Mouse (Mus musculus): ENCODE data around the gene Ets2. TPM values are rescaled to one million over a fixed set of nuclear protein-coding genes. Genes with fewer than 3 reads are reported as not detected.
A peak's percentile ranks its signal among the peaks of the same experiment; 100 is the strongest.

Gene Ets2
- total and polyA plus RNA-seq, 3 experiments, result 15.9 to 23.5 TPM; not detected in 1

- no peak overlapping the region for H3K9ac ChIP-seq (ENCODE audit: control insufficient read depth, low read depth, low read length, poor library complexity, severe bottlenecking)
- H3K36me3 ChIP-seq (ENCODE audit: control insufficient read depth in 1 of 2, insufficient read depth in 2 of 2, low read length in 2 of 2), result no peaks in the 10 kb centered on the region
- H3K4me1 ChIP-seq (ENCODE audit: control insufficient read depth in 1 of 2, insufficient read depth in 2 of 2, low read length in 2 of 2), result peaks cover 0 to 3% of the 10 kb centered on the region in 2 experiments; a peak in 2 of 4 replicates
- no peaks in the 10 kb centered on the region for H3K9me3 ChIP-seq (replicated peaks; ENCODE audit: insufficient read depth, low read length)
- H3K27me3 ChIP-seq (ENCODE audit: control insufficient read depth in 1 of 2, insufficient read depth in 2 of 2, low read length in 2 of 2), result peaks cover 0 to 3% of the 10 kb centered on the region in 2 experiments; a peak in 3 of 4 replicates
- H3K4me3 ChIP-seq (ENCODE audit: control insufficient read depth in 1 of 2, insufficient read depth in 1 of 2, low read depth in 2 of 2, low read length in 2 of 2), result no peak overlapping the region
- TF ChIP-seq POLR2AphosphoS5 (IDR thresholded peaks at IDR 0.05; ENCODE audit: borderline replicate concordance, low read depth, low read length), result no peak
- TF ChIP-seq CHD2 (IDR thresholded peaks at IDR 0.05; ENCODE audit: low read length), result no peak
- no peak for TF ChIP-seq SMC3 (IDR thresholded peaks at IDR 0.05; ENCODE audit: low read depth, low read length)
- no peak for TF ChIP-seq MAZ (IDR thresholded peaks at IDR 0.05; ENCODE audit: low read depth, low read length)
- no peak for TF ChIP-seq TAL1 (IDR thresholded peaks at IDR 0.05; ENCODE audit: low read length)
- no peak for TF ChIP-seq ZKSCAN1 (IDR thresholded peaks at IDR 0.05; ENCODE audit: low read depth, low read length)
- TF ChIP-seq NELFE (IDR thresholded peaks at IDR 0.05; ENCODE audit: low read depth, low read length), result no peak
- no peak for TF ChIP-seq ZNF384 (IDR thresholded peaks at IDR 0.05; ENCODE audit: low read depth, low read length)
- no peak for TF ChIP-seq POLR2A (IDR thresholded peaks at IDR 0.05; ENCODE audit: control insufficient read depth in 1 of 2, insufficient read depth in 1 of 2, low read depth in 1 of 2, low read length in 2 of 2, poor library complexity in 1 of 2)
- TF ChIP-seq HCFC1 (IDR thresholded peaks at IDR 0.05; ENCODE audit: low read depth, low read length), result no peak
- H3K27ac ChIP-seq (ENCODE audit: control insufficient read depth, low read depth, low read length), result no peak overlapping the region
- H3K79me2 ChIP-seq (ENCODE audit: control insufficient read depth, insufficient read depth, low read length, poor library complexity), result no peaks in the 10 kb centered on the region
- no peak for DNase-seq (ENCODE audit: low read depth, low spot score)
These were observed 44.7 kb upstream of the Ets2 start for GRCm38 (mm10) chr16:95657187-95657586.

DNA sequence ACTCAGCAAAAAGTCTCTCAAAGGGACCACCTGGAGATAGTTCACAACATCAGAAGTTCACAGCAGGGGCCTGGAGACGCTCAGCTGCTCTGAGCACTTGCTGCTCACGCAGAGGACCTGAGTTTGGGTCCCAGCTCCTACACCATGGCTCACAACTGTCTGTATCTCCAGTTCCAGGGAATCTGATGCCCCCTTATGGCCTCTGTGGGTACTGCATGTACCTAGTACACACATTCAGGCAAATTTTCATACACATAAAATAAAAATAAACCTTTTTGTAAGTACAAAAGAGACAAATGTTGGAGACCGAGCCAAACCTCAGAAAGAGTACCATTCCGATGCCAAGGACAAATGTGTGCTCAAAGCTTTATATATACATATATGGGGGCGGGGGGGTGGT is 44.1 kb upstream of the Ets2 start:
- H3K27me3 ChIP-seq (ENCODE audit: control insufficient read depth in 1 of 2, insufficient read depth in 2 of 2, low read length in 2 of 2), result peaks cover 0 to 3% of the 10 kb centered on the region in 2 experiments; a peak in 3 of 4 replicates
- peaks cover 0 to 3% of the 10 kb centered on the region in 2 experiments; a peak in 2 of 4 replicates for H3K4me1 ChIP-seq (ENCODE audit: control insufficient read depth in 1 of 2, insufficient read depth in 2 of 2, low read length in 2 of 2)
- H3K79me2 ChIP-seq (ENCODE audit: control insufficient read depth, insufficient read depth, low read length, poor library complexity), result no peaks in the 10 kb centered on the region
- TF ChIP-seq SMC3 (IDR thresholded peaks at IDR 0.05; ENCODE audit: low read depth, low read length) (peak; percentile 7; the same call in 1 of the 2 replicates), CTCF (IDR thresholded peaks at IDR 0.05 in 2 of 3, conservative IDR thresholded peaks at IDR 0.05 in 1 of 3; ENCODE audit: control insufficient read depth in 1 of 3, insufficient read depth in 1 of 3, low read depth in 2 of 3, low read length in 3 of 3, poor library complexity in 1 of 3, severe bottlenecking in 1 of 3) (peak in 2 of 3 experiments; percentile 37 to 42; a peak in 3 of 6 replicates), TAL1 (IDR thresholded peaks at IDR 0.05; ENCODE audit: low read length) (no peak), NRF1 (IDR thresholded peaks at IDR 0.05; ENCODE audit: insufficient read depth, low read depth, low read length, poor library complexity, severe bottlenecking) (no peak)
- no peak overlapping the region for H3K4me3 ChIP-seq (ENCODE audit: control insufficient read depth in 1 of 2, insufficient read depth in 1 of 2, low read depth in 2 of 2, low read length in 2 of 2)
- H3K9me3 ChIP-seq (replicated peaks; ENCODE audit: insufficient read depth, low read length), result no peaks in the 10 kb centered on the region
- no peaks in the 10 kb centered on the region for H3K36me3 ChIP-seq (ENCODE audit: control insufficient read depth in 1 of 2, insufficient read depth in 2 of 2, low read length in 2 of 2)
- no peak overlapping the region for H3K9ac ChIP-seq (ENCODE audit: control insufficient read depth, low read depth, low read length, poor library complexity, severe bottlenecking)
- no peak overlapping the region for H3K27ac ChIP-seq (ENCODE audit: control insufficient read depth, low read depth, low read length)
- DNase-seq (ENCODE audit: low read depth, low spot score), result peak; percentile 13

GRCm38 (mm10) chr16:95658836-95659430 is 42.9 kb upstream of the Ets2 start:
- Histone ChIP-seq H3K4me1 (ENCODE audit: control insufficient read depth in 1 of 2, insufficient read depth in 2 of 2, low read length in 2 of 2) (peaks cover 0 to 3% of the 10 kb centered on the region in 2 experiments; a peak in 2 of 4 replicates), H3K27ac (ENCODE audit: control insufficient read depth, low read depth, low read length) (no peak overlapping the region), H3K9ac (ENCODE audit: control insufficient read depth, low read depth, low read length, poor library complexity, severe bottlenecking) (no peak overlapping the region), H3K27me3 (ENCODE audit: control insufficient read depth in 1 of 2, insufficient read depth in 2 of 2, low read length in 2 of 2) (peaks cover 0 to 3% of the 10 kb centered on the region in 2 experiments; a peak in 3 of 4 replicates), H3K79me2 (ENCODE audit: control insufficient read depth, insufficient read depth, low read length, poor library complexity) (no peaks in the 10 kb centered on the region), H3K36me3 (ENCODE audit: control insufficient read depth in 1 of 2, insufficient read depth in 2 of 2, low read length in 2 of 2) (no peaks in the 10 kb centered on the region), H3K9me3 (replicated peaks; ENCODE audit: insufficient read depth, low read length) (no peaks in the 10 kb centered on the region), H3K4me3 (ENCODE audit: control insufficient read depth in 1 of 2, insufficient read depth in 1 of 2, low read depth in 2 of 2, low read length in 2 of 2) (no peak overlapping the region)
- no peak for TF ChIP-seq CHD1 (IDR thresholded peaks at IDR 0.05; ENCODE audit: low read depth, low read length)
- peak; percentile 70 for TF ChIP-seq ZC3H11A (IDR thresholded peaks at IDR 0.05; ENCODE audit: low read depth, low read length)
- peak; percentile 75 for TF ChIP-seq RAD21 (IDR thresholded peaks at IDR 0.05; ENCODE audit: low read depth, low read length)
- peak; percentile 95 for TF ChIP-seq SMC3 (IDR thresholded peaks at IDR 0.05; ENCODE audit: low read depth, low read length)
- TF ChIP-seq CTCF (IDR thresholded peaks at IDR 0.05 in 2 of 3, conservative IDR thresholded peaks at IDR 0.05 in 1 of 3; ENCODE audit: control insufficient read depth in 1 of 3, insufficient read depth in 1 of 3, low read depth in 2 of 3, low read length in 3 of 3, poor library complexity in 1 of 3, severe bottlenecking in 1 of 3), result peak; percentile 89 to 98 (median 92)
- peak; percentile 69 for DNase-seq (ENCODE audit: low read depth, low spot score)

Data from MEL (cell line).